Mouse (Mus musculus) layer of hippocampus, postnatal 10 days (tissue): ENCODE results near the gene Olfr748. TPM values are rescaled to one million over a fixed set of nuclear protein-coding genes. Genes with fewer than 3 reads are reported as not detected.
"Not testable (repeated sequence)": the region's sequence is repeated elsewhere in the genome, so short reads cannot be mapped to it uniquely, and the experiment has no call there.

Experiments
- DNase-seq, 2 experiments: peaks; one replicate each; pipeline ENCODE4 v3.0.0; 2021; ENCODE audit warnings: low spot score in 2 of 2
- long read RNA-seq: library from polyadenylated mRNA; stranded (forward); transcript quantifications from one replicate; pipeline ENCODE4 v2.0.0, GENCODE M21; 2023
- total RNA-seq, 2 experiments: library from RNA; stranded (reverse); gene quantifications; 2 replicates each; pipeline ENCODE4 v1.2.3; 2021

The Olfr748 gene
- not detected for total RNA-seq
- long read RNA-seq, result 0 reads

DNA sequence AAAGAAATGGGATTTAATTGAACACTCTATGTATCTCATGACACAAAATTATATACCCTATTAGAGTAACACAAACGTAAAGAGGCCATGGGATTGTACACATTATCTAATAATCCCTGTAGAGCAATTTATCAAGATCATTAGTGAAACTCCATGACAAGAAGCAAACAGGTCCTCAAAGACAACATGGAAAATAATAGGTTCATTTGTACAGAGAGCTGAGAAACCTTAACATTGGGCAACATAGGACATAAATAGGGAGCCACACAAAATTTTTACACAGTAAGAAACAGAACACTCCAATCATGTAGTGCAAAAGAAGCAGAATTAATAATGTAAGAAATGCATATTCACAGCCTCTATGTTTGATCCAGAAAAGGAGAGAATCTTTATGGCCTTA is at the start of gene Olfr748:
Gene Olfr748, plus strand, starts transcription at position 301 of the 400 bp plus-strand sequence.
- no peak for DNase-seq

DNA sequence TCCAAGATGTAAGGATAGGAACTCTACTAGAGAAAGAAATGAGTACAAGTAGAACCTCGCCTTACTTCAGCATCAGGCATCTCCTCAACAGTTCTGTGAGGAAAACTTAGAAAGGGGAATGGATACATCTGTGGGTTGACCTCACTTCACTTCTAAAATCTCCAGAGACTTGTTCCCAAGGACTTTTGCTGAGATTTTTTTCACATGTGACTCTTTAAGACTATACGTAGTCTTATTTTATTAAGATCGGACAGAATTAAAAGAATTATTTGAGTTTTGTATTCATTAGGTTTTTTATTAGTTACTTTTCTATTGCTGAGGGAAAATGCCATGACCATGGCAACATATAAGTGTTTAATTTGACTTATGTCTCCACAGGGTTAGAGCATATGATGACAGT is 14.1 kb upstream of the Olfr748 start, which contains the start of gene Olfr747:
Gene Olfr747, minus strand, starts transcription at position 101 of the 400 bp plus-strand sequence.
- no peak for DNase-seq

DNA sequence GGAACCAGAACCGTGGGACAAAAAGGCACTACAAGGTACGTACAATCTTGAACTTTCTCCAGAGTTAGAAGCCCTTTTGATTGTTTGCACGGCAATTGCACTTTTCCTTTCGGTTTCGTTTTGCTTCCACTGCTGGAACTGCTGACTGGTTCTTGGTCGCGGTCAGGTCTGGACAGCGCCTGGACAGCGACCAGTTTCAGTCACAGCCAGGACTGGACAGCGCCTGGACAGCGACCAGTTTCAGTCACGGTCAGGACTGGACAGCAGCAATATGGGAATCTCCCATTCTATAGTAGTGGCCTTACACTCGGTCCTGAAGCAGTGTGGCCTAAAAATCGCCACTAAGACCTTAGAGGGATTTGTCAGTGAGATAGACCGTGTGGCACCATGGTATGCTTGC is 12.7 kb downstream of the Olfr748 start:
- not testable (repeated sequence) for DNase-seq

DNA sequence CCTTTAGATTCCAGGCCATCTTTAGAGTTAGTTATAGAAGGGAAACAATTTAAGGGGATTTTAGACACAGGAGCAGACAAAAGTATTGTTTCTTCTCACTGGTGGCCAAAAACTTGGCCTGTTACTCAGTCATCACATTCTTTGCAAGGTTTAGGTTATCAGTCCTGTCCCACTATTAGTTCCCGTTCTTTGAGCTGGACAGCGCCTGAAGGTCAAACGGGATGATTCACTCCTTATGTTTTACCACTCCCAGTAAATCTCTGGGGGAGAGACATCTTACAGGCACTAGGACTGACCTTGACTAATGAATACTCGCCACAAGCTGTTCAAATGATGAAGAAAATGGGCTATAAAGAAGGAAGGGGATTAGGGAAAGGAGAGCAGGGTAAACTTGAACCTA is 15.2 kb downstream of the Olfr748 start:
- not testable (repeated sequence) for DNase-seq

DNA sequence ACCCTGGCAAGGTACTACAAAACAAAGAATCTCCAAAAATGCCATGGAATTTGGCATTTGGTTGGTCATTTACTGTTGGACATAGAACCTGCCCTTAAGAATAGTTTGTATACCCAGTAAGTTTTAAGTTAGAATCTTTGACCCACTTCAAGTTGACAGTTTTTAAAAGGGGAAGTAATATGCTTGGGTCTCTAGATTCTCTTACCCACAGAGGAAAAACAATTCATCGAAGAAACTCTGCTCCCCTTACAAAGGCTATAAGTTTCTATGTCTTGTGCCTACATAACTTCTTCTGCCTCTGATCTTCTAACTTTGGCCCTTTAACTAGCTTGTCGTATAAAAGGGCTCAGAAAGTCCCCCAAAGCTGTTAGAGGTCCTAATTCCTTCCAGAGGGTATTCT is 33.2 kb downstream of the Olfr748 start:
- DNase-seq, result no peak

DNA sequence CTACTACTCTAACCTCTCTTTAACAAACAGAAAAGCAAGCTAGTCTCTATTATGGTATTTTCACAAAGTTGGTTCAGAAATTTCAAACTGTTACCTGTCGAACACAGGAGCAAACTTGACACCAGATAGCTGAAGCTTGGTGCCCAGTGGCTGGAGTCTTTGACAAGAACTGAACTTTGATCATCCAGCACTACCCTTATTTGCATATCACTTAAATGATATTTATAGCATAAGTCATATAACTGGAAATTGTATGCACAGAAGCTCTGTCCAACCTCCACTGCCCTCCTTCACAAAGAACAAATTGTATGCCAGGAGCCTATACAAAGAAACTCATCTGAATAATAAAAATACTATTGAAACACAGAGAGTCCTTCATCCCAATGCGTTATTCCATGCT is 34.4 kb downstream of the Olfr748 start:
- no peak for DNase-seq

DNA sequence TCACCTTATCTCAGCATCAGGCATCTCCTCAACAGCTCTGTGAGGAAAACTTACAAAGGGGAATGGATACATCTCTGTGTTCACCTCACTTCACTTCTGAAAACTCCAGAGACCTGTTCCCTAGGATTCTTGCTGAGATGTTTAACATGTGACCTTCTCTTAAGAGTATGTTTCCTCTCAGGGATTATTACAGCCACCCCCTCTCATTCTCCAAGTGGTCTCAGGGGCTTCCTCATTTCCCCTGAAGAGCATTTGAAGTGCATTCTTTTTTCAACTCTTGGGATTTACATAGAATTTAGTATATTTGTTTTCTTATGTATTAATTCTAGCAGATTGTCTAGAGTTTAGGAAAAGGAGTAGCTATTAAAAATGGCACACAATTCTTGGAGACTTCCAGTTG is 37.8 kb downstream of the Olfr748 start, which contains the start of gene Olfr749:
Gene Olfr749, minus strand, starts transcription at position 101 of the 400 bp plus-strand sequence.
- DNase-seq, result no peak

DNA sequence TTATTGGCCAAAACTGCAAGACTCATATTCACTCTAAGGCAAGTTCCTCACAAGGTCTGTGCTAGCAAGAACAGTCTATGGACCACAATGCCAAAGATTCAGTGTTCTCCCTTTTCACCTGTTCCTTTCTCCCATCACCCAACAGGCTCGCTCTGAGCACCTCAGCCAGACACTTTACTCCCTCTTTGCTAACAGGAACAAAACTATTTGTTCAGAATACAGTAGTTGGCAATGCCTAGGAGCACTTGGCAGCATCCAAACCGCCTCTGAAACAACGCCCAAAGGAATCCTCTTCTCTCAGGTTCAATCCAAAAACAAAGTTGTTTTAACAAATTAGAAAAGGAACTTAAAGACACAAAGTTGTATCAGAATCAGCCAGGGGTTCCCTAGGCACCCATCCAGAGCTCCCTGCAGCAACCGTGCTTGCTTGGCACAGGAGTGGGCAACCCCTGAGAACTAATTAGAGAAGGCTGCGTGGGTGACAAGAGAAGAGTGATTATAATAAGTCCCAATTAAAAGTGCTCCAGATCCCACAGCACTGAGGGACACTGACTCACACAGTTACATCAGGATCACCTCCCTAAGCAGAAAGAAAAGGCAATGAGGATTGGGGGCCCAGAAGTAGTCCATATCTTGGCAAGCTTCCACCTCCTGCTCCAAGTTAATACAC is 51.4 kb downstream of the Olfr748 start:
- DNase-seq, result no peak

Other genes starting within 250 kb of the Olfr748 start
- gene Olfr741, start 234.6 kb upstream of the Olfr748 start, total RNA-seq, result not detected
- not detected for gene Olfr742, start 203.8 kb upstream of the Olfr748 start, total RNA-seq
- gene Olfr743, start 185.5 kb upstream of the Olfr748 start, total RNA-seq, result not detected
- not detected for gene Olfr744, start 92.5 kb upstream of the Olfr748 start, total RNA-seq
- gene Olfr745, start 68.0 kb upstream of the Olfr748 start, total RNA-seq, result not detected
- gene Olfr746, start 60.3 kb upstream of the Olfr748 start, total RNA-seq, result not detected
- gene Olfr747, start 14.2 kb upstream of the Olfr748 start, total RNA-seq, result not detected
- gene Olfr749, start 37.7 kb downstream of the Olfr748 start, total RNA-seq, result not detected
- 10 to 100 TPM; 77.0 to 83.5 TPM for gene Ttc5, start 78.1 kb downstream of the Olfr748 start, total RNA-seq
- not detected for gene Ccnb1ip1, start 100.4 kb downstream of the Olfr748 start, total RNA-seq
- gene Parp2, start 100.5 kb downstream of the Olfr748 start, total RNA-seq, result 10 to 100 TPM; 23.7 to 41.6 TPM
- gene Tep1, start 163.2 kb downstream of the Olfr748 start, total RNA-seq, result 1 to 10 TPM; 4.4 to 4.8 TPM
- gene Klhl33, start 190.1 kb downstream of the Olfr748 start, total RNA-seq, result 1 to 10 TPM; 1.8 to 2.3 TPM
- 10 to 100 TPM; 33.9 to 40.2 TPM for gene Osgep, start 217.5 kb downstream of the Olfr748 start, total RNA-seq
- gene Apex1, start 217.6 kb downstream of the Olfr748 start, total RNA-seq, result 10 to 100 TPM; 71.7 to 78.2 TPM
- 10 to 100 TPM; 72.7 to 85.3 TPM for gene Pip4p1, start 223.5 kb downstream of the Olfr748 start, total RNA-seq
- 10 to 100 TPM; 17.1 to 21.5 TPM for gene Pnp, start 223.7 kb downstream of the Olfr748 start, total RNA-seq
- gene Gm49342, start 237.1 kb downstream of the Olfr748 start, total RNA-seq, result 10 to 100 TPM in 1 of 2 experiments, 1 to 10 TPM in 1; 9.2 to 11.1 TPM
- 1 to 10 TPM; 1.0 to 1.7 TPM for gene Pnp2, start 248.6 kb downstream of the Olfr748 start, total RNA-seq